Mouse (Mus musculus): ENCODE measurements around the gene B230217C12Rik. TPM values are rescaled to one million over a fixed set of nuclear protein-coding genes. Genes with fewer than 3 reads are reported as not detected.

B230217C12Rik gene
- polyA plus RNA-seq, 1 experiment = 1.8 TPM

DNA sequence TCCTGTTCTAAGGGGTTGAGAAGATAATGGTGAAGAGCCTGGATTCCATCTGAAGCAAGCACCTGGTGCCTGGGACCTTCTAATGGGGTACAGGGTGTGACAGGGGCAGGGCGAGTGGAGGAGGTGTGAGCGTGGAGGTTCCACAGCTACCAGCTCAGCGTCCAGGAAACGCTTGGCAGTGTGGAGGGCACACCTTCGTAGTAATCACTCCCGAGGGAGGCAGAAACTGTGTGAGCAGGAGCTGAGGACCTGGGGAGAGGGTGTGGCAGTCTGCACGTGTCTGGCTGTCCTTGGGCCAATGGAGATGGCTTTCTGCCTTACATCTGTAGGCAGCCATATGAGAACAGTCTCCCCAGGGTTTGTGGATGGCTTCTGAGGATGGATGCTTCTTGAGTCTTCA is 27.5 kb upstream of the B230217C12Rik start:
- TF ChIP-seq POLR2A (IDR thresholded peaks at IDR 0.05; ENCODE audit: low read depth, low read length) = no peak
- no peak for TF ChIP-seq CTCF (IDR thresholded peaks at IDR 0.05; ENCODE audit: extremely low read depth, insufficient read depth, insufficient read length, insufficient replicate concordance)
- 72% methylated on average over 7 of the region's 7 CpGs for WGBS
- DNase-seq (ENCODE audit: low read depth in 1 of 2, low spot score in 2 of 2) = no peak
- Histone ChIP-seq H3K27ac (ENCODE audit: insufficient read depth, low read length) (no peak overlapping the region), H3K27me3 (ENCODE audit: control insufficient read depth, insufficient read depth, low read length) (no peaks in the 10 kb centered on the region), H3K36me3 (ENCODE audit: control insufficient read depth, insufficient read depth, low read length) (peaks cover 32% of the 10 kb centered on the region), H3K4me3 (ENCODE audit: extremely low read depth, insufficient read depth, insufficient read length) (no peak overlapping the region), H3K4me1 (ENCODE audit: control insufficient read depth, insufficient read depth, insufficient read length) (peaks cover 17% of the 10 kb centered on the region; the same call in 1 of the 2 replicates)

DNA sequence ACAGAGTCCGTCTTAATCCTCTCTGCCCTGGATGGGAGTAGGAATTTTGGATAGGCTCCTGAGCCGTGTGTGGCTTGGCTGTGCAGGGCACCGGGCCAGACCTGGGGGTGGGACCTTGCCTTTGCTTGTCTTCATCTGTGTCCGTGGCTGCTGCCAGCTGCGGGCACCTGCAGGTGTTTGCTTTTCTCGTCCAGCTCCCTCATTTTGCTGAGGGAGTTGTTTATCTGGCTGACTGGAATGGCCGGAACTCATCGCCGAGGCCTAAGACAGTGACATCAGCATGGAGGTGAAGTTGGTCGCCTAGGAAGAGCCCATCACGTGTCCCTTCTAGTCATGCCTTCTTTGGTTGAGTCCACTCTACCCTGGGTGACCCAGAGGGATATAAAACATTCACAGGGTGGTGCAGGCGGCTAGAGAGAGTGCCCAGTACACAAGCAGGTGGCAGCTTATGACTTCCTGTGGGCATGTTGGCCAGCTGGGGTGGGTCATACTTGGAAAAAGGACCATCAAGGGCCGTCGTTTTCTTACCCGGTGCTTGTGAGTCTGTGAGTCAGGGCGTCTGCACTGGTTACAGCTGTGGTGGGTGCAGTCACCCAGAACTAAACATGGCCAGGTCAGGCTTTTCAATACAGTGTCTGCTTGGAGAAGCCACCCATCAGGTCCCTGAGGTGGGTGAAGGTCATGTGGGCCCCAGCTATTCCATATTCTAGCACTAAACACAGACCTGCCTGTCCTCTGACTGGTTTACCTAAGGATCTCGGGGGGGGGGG is 26.6 kb upstream of the B230217C12Rik start:
- no peak for DNase-seq (ENCODE audit: low read depth in 1 of 2, low spot score in 2 of 2)
- Histone ChIP-seq H3K4me3 (ENCODE audit: extremely low read depth, insufficient read depth, insufficient read length) (no peak overlapping the region), H3K4me1 (ENCODE audit: control insufficient read depth, insufficient read depth, insufficient read length) (peaks cover 19% of the 10 kb centered on the region; the same call in 1 of the 2 replicates), H3K36me3 (ENCODE audit: control insufficient read depth, insufficient read depth, low read length) (peaks cover 29% of the 10 kb centered on the region), H3K27ac (ENCODE audit: insufficient read depth, low read length) (no peak overlapping the region), H3K27me3 (ENCODE audit: control insufficient read depth, insufficient read depth, low read length) (no peaks in the 10 kb centered on the region)
- 86% methylated on average over 17 of the region's 17 CpGs for WGBS
- TF ChIP-seq POLR2A (IDR thresholded peaks at IDR 0.05; ENCODE audit: low read depth, low read length) (no peak), CTCF (IDR thresholded peaks at IDR 0.05; ENCODE audit: extremely low read depth, insufficient read depth, insufficient read length, insufficient replicate concordance) (no peak)

DNA sequence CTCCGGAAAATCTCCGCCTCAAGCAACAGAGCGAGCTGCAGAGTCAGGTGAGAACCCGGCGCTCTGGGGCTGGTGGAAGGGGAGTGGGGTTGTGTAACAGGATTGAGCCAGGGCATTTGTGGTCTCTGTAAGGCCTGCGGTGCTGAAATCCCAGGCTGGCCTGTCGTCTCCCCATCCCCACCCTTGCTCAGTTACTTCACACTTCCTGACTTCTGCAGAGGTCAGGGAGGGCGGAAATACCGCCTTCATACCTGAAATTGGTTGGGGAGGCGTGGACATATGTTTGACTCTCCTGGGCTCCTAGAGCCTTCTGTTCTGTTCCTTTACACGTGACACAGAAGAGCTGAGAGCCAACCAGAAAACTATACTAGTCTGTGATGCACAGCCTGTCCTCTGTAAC is 24.8 kb upstream of the B230217C12Rik start:
- WGBS = 90% methylated on average over 11 of the region's 11 CpGs
- H3K4me3 ChIP-seq (ENCODE audit: extremely low read depth, insufficient read depth, insufficient read length) = no peak overlapping the region
- H3K4me1 ChIP-seq (ENCODE audit: control insufficient read depth, insufficient read depth, insufficient read length) = peaks cover 15% of the 10 kb centered on the region; the same call in 1 of the 2 replicates
- no peaks in the 10 kb centered on the region for H3K27me3 ChIP-seq (ENCODE audit: control insufficient read depth, insufficient read depth, low read length)
- DNase-seq (ENCODE audit: low read depth in 1 of 2, low spot score in 2 of 2) = no peak
- no peak for TF ChIP-seq POLR2A (IDR thresholded peaks at IDR 0.05; ENCODE audit: low read depth, low read length)
- no peak for TF ChIP-seq CTCF (IDR thresholded peaks at IDR 0.05; ENCODE audit: extremely low read depth, insufficient read depth, insufficient read length, insufficient replicate concordance)
- no peak overlapping the region for H3K27ac ChIP-seq (ENCODE audit: insufficient read depth, low read length)
- H3K36me3 ChIP-seq (ENCODE audit: control insufficient read depth, insufficient read depth, low read length) = peaks cover 31% of the 10 kb centered on the region

DNA sequence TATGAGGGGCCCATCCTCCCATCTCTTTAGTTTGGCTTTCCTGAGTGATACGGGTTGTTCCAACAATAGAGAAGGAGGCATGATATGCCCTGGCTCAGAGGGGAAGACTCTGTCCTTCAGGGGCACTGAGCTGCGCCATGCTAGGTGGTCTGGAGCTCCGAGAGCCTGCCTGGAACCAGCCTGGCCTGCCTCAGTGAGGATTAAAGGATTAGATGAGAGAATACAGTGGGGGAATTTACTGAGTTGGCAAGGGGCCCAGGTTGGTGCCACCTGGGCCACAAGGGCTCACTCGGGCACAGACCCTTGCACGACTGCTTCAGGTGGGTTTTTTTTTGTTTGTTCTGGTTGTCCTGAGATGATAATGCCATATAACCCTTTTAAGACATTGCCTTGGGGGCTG is 24.4 kb upstream of the B230217C12Rik start:
- Histone ChIP-seq H3K27me3 (ENCODE audit: control insufficient read depth, insufficient read depth, low read length) (no peaks in the 10 kb centered on the region), H3K27ac (ENCODE audit: insufficient read depth, low read length) (no peak overlapping the region), H3K36me3 (ENCODE audit: control insufficient read depth, insufficient read depth, low read length) (peaks cover 31% of the 10 kb centered on the region), H3K4me3 (ENCODE audit: extremely low read depth, insufficient read depth, insufficient read length) (no peak overlapping the region), H3K4me1 (ENCODE audit: control insufficient read depth, insufficient read depth, insufficient read length) (peaks cover 13% of the 10 kb centered on the region; the same call in 1 of the 2 replicates)
- DNase-seq (ENCODE audit: low read depth in 1 of 2, low spot score in 2 of 2) = no peak
- 90% methylated on average over 5 of the region's 5 CpGs for WGBS
- TF ChIP-seq CTCF (IDR thresholded peaks at IDR 0.05; ENCODE audit: extremely low read depth, insufficient read depth, insufficient read length, insufficient replicate concordance) (no peak), POLR2A (IDR thresholded peaks at IDR 0.05; ENCODE audit: low read depth, low read length) (no peak)

DNA sequence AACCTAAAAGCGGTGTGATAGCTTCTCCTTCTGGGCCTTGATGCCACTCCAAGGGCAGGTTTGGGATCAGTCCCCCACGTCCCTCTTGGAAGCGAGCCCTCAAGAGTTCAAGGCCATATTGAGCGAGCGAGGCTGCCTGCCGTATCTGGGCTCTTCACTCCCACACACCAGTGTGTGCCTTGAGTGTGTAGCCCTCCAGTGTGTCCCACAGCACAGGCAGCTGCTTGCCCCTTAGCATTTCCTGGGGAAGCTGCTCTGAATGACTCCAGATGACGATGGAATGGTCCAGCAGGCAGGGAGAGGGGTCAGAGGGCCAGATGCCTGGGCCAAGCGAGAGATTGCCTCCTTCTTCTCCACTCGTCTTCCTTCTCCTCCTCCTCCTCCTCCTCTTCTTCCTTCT is 23.7 kb upstream of the B230217C12Rik start:
- TF ChIP-seq CTCF (IDR thresholded peaks at IDR 0.05; ENCODE audit: extremely low read depth, insufficient read depth, insufficient read length, insufficient replicate concordance) (no peak), POLR2A (IDR thresholded peaks at IDR 0.05; ENCODE audit: low read depth, low read length) (no peak)
- Histone ChIP-seq H3K4me3 (ENCODE audit: extremely low read depth, insufficient read depth, insufficient read length) (no peak overlapping the region), H3K36me3 (ENCODE audit: control insufficient read depth, insufficient read depth, low read length) (peaks cover 29% of the 10 kb centered on the region), H3K27ac (ENCODE audit: insufficient read depth, low read length) (no peak overlapping the region), H3K4me1 (ENCODE audit: control insufficient read depth, insufficient read depth, insufficient read length) (peaks cover 10% of the 10 kb centered on the region; the same call in 1 of the 2 replicates), H3K27me3 (ENCODE audit: control insufficient read depth, insufficient read depth, low read length) (no peaks in the 10 kb centered on the region)
- DNase-seq (ENCODE audit: low read depth in 1 of 2, low spot score in 2 of 2) = no peak
- WGBS = 80% methylated on average over 9 of the region's 9 CpGs

DNA sequence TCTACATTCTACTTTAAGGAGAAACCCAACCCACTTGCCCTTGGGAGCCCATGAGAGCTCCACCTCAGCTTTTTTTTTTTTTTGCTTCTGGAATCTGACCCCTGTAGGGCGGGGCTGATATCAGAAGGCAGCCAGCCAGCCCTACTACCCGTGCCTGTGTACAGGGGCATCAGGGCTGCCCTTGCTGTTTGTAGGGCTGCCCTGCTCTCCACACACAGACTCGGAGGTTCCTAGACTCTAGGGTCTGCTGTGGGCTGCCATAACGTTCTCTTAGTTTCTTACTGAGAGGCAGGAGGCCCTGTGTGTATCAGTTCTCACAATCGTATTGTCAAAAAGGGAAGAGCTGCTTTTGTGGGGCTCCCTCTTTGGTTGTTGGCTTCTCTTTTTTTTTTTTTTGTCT is 23.2 kb upstream of the B230217C12Rik start:
- Histone ChIP-seq H3K36me3 (ENCODE audit: control insufficient read depth, insufficient read depth, low read length) (peaks cover 29% of the 10 kb centered on the region), H3K4me3 (ENCODE audit: extremely low read depth, insufficient read depth, insufficient read length) (no peak overlapping the region), H3K4me1 (ENCODE audit: control insufficient read depth, insufficient read depth, insufficient read length) (peaks cover 10% of the 10 kb centered on the region; the same call in 1 of the 2 replicates), H3K27ac (ENCODE audit: insufficient read depth, low read length) (peak overlapping the region; percentile 43; the same call in 1 of the 2 replicates), H3K27me3 (ENCODE audit: control insufficient read depth, insufficient read depth, low read length) (no peaks in the 10 kb centered on the region)
- 64% methylated on average over 5 of the region's 5 CpGs for WGBS
- TF ChIP-seq POLR2A (IDR thresholded peaks at IDR 0.05; ENCODE audit: low read depth, low read length) = no peak
- no peak for TF ChIP-seq CTCF (IDR thresholded peaks at IDR 0.05; ENCODE audit: extremely low read depth, insufficient read depth, insufficient read length, insufficient replicate concordance)
- no peak for DNase-seq (ENCODE audit: low read depth in 1 of 2, low spot score in 2 of 2)

DNA sequence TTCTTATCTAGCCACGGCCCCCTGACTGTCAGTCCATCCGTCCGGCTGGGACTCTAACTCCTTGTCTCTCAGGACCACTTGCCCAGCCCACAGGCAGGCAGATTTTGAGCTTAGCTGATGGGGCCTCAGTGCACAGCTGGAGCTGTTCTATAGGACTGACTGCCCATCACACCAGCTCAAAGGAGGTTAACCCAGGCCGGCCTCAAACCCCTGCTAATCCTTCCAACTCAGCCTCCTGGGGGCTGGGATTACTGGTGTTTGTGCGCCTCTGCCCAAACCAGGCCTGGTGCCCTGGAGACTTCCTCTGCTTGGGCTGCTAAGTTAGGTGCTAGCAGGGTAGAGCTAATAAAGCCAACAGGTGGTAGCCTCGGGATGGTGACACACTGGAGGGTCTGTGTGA is 22.6 kb upstream of the B230217C12Rik start:
- no peak for DNase-seq (ENCODE audit: low read depth in 1 of 2, low spot score in 2 of 2)
- no peak overlapping the region for H3K4me3 ChIP-seq (ENCODE audit: extremely low read depth, insufficient read depth, insufficient read length)
- H3K27me3 ChIP-seq (ENCODE audit: control insufficient read depth, insufficient read depth, low read length) = no peaks in the 10 kb centered on the region
- no peak for TF ChIP-seq CTCF (IDR thresholded peaks at IDR 0.05; ENCODE audit: extremely low read depth, insufficient read depth, insufficient read length, insufficient replicate concordance)
- TF ChIP-seq POLR2A (IDR thresholded peaks at IDR 0.05; ENCODE audit: low read depth, low read length) = no peak
- peaks cover 10% of the 10 kb centered on the region; the same call in 1 of the 2 replicates for H3K4me1 ChIP-seq (ENCODE audit: control insufficient read depth, insufficient read depth, insufficient read length)
- H3K27ac ChIP-seq (ENCODE audit: insufficient read depth, low read length) = 0 out of 2 replicates have a peak overlapping the region, but pooled peaks have one; percentile 14
- peaks cover 32% of the 10 kb centered on the region for H3K36me3 ChIP-seq (ENCODE audit: control insufficient read depth, insufficient read depth, low read length)
- 84% methylated on average over 6 of the region's 6 CpGs for WGBS
